Mouse (Mus musculus): ENCODE data around the gene Lrrc8c.

- TF ChIP-seq CTCF (IDR thresholded peaks at IDR 0.05; ENCODE audit: control insufficient read depth, insufficient read depth, insufficient read length) (no peak), FOSL1 (IDR thresholded peaks at IDR 0.05; ENCODE audit: insufficient read depth, low read length, poor library complexity, severe bottlenecking) (no peak), CEBPB (IDR thresholded peaks at IDR 0.05; ENCODE audit: low read depth) (no peak), MAX (IDR thresholded peaks at IDR 0.05) (no peak), MYOD1 (IDR thresholded peaks at IDR 0.05; ENCODE audit: control insufficient read depth, insufficient read length, low read depth) (no peak), USF1 (IDR thresholded peaks at IDR 0.05; ENCODE audit: low read depth) (no peak), MYOG (IDR thresholded peaks at IDR 0.05; ENCODE audit: control insufficient read depth, extremely low read depth, insufficient read length) (no peak)
These were observed 110.8 kb downstream of the Lrrc8c start for GRCm38 (mm10) chr5:105629955-105630354.
